Mouse (Mus musculus): ENCODE data around the gene Gsta3. TPM values are rescaled to one million over a fixed set of nuclear protein-coding genes. Genes with fewer than 3 reads are reported as not detected.
"Not testable (repeated sequence)": the region's sequence is repeated elsewhere in the genome, so short reads cannot be mapped to it uniquely, and the experiment has no call there.

The Gsta3 gene
- total and polyA plus RNA-seq, 3 experiments: 0.27 to 1.2 TPM; not detected in 1

GRCm38 (mm10) chr1:21263986-21264385 is 23.6 kb downstream of the Gsta3 start:
- no peak for ATAC-seq (ENCODE audit: extremely low read depth, insufficient number of reproducible peaks, low FRiP score, poor library complexity, severe bottlenecking)
- H3K9me3 ChIP-seq (replicated peaks): no peaks in the 10 kb centered on the region
- 0 out of 2 replicates have a peak, but pooled peaks cover 3% of the 10 kb centered on the region for H3K4me1 ChIP-seq (ENCODE audit: insufficient read depth, low read depth, low read length)
- H3K27me3 ChIP-seq (ENCODE audit: insufficient read depth, low read length): peaks cover 14% of the 10 kb centered on the region
- DNase-seq (ENCODE audit: low spot score): no peak
- H3K4me3 ChIP-seq (ENCODE audit: low read depth, low read length): no peak overlapping the region
- H3K36me3 ChIP-seq (replicated peaks): no peaks in the 10 kb centered on the region
- TF ChIP-seq GATA1 (IDR thresholded peaks at IDR 0.05; ENCODE audit: borderline replicate concordance, low read length) (no peak), POLR2AphosphoS5 (IDR thresholded peaks at IDR 0.05; ENCODE audit: insufficient replicate concordance, low read depth, low read length) (no peak), GATA2 (IDR thresholded peaks at IDR 0.05; ENCODE audit: borderline replicate concordance, low read depth, low read length) (no peak)

GRCm38 (mm10) chr1:21264747-21265146 is 24.4 kb downstream of the Gsta3 start:
- TF ChIP-seq TAL1 (conservative IDR thresholded peaks at IDR 0.05; ENCODE audit: low read depth, low read length): no peak
- TF ChIP-seq CTCF (IDR thresholded peaks at IDR 0.05; ENCODE audit: low read depth, low read length): no peak
- no peak for TF ChIP-seq GATA2 (IDR thresholded peaks at IDR 0.05; ENCODE audit: borderline replicate concordance, low read depth, low read length)
- TF ChIP-seq POLR2AphosphoS5 (IDR thresholded peaks at IDR 0.05; ENCODE audit: insufficient replicate concordance, low read depth, low read length): no peak
- H3K36me3 ChIP-seq (replicated peaks): no peaks in the 10 kb centered on the region
- no peaks in the 10 kb centered on the region for H3K9me3 ChIP-seq (replicated peaks)
- no peak for DNase-seq (ENCODE audit: low spot score)
- H3K4me3 ChIP-seq (ENCODE audit: low read depth, low read length): no peak overlapping the region
- ATAC-seq (ENCODE audit: extremely low read depth, insufficient number of reproducible peaks, low FRiP score, poor library complexity, severe bottlenecking): no peak
- H3K27me3 ChIP-seq (ENCODE audit: insufficient read depth, low read length): peaks cover 16% of the 10 kb centered on the region
- 0 out of 2 replicates have a peak, but pooled peaks cover 3% of the 10 kb centered on the region for H3K4me1 ChIP-seq (ENCODE audit: insufficient read depth, low read depth, low read length)

- TF ChIP-seq TAL1 (conservative IDR thresholded peaks at IDR 0.05; ENCODE audit: low read depth, low read length): no peak
- TF ChIP-seq GATA2 (IDR thresholded peaks at IDR 0.05; ENCODE audit: borderline replicate concordance, low read depth, low read length): no peak
- no peak for TF ChIP-seq GATA1 (IDR thresholded peaks at IDR 0.05; ENCODE audit: borderline replicate concordance, low read length)
- TF ChIP-seq CTCF (IDR thresholded peaks at IDR 0.05; ENCODE audit: low read depth, low read length): no peak
- TF ChIP-seq POLR2AphosphoS5 (IDR thresholded peaks at IDR 0.05; ENCODE audit: insufficient replicate concordance, low read depth, low read length): no peak
- Histone ChIP-seq H3K4me1 (ENCODE audit: insufficient read depth, low read depth, low read length) (peaks cover 11% of the 10 kb centered on the region; the same call in 1 of the 2 replicates), H3K9me3 (replicated peaks) (no peaks in the 10 kb centered on the region), H3K27me3 (ENCODE audit: insufficient read depth, low read length) (peaks cover 22% of the 10 kb centered on the region), H3K36me3 (replicated peaks) (no peaks in the 10 kb centered on the region), H3K4me3 (ENCODE audit: low read depth, low read length) (no peak overlapping the region)
- ATAC-seq (ENCODE audit: extremely low read depth, insufficient number of reproducible peaks, low FRiP score, poor library complexity, severe bottlenecking): no peak
- no peak for DNase-seq (ENCODE audit: low spot score)
Observed at GRCm38 (mm10) chr1:21266766-21267165, 26.4 kb downstream of the Gsta3 start.

GRCm38 (mm10) chr1:21267466-21267865 is 27.1 kb downstream of the Gsta3 start:
- not testable (repeated sequence) for H3K9me3 ChIP-seq (replicated peaks); DNase-seq (ENCODE audit: low spot score); H3K4me3 ChIP-seq (ENCODE audit: low read depth, low read length); H3K36me3 ChIP-seq (replicated peaks); ATAC-seq (ENCODE audit: extremely low read depth, insufficient number of reproducible peaks, low FRiP score, poor library complexity, severe bottlenecking)
- Histone ChIP-seq H3K4me1 (ENCODE audit: insufficient read depth, low read depth, low read length) (peaks cover 15% of the 10 kb centered on the region; the same call in 1 of the 2 replicates), H3K27me3 (ENCODE audit: insufficient read depth, low read length) (peaks cover 18% of the 10 kb centered on the region)

- peak; percentile 37 for ATAC-seq (ENCODE audit: extremely low read depth, insufficient number of reproducible peaks, low FRiP score, poor library complexity, severe bottlenecking)
- peak; percentile 31 for DNase-seq (ENCODE audit: low spot score)
- no peak overlapping the region for H3K4me3 ChIP-seq (ENCODE audit: low read depth, low read length)
Observed at GRCm38 (mm10) chr1:21271343-21272055, 31.1 kb downstream of the Gsta3 start.

GRCm38 (mm10) chr1:21272056-21272431 is 31.7 kb downstream of the Gsta3 start:
- DNase-seq (ENCODE audit: low spot score): no peak
- TF ChIP-seq GATA2 (IDR thresholded peaks at IDR 0.05; ENCODE audit: borderline replicate concordance, low read depth, low read length) (no peak), CTCF (IDR thresholded peaks at IDR 0.05; ENCODE audit: low read depth, low read length) (no peak), GATA1 (IDR thresholded peaks at IDR 0.05; ENCODE audit: borderline replicate concordance, low read length) (no peak), TAL1 (conservative IDR thresholded peaks at IDR 0.05; ENCODE audit: low read depth, low read length) (no peak), POLR2AphosphoS5 (IDR thresholded peaks at IDR 0.05; ENCODE audit: insufficient replicate concordance, low read depth, low read length) (no peak)
- no peak for ATAC-seq (ENCODE audit: extremely low read depth, insufficient number of reproducible peaks, low FRiP score, poor library complexity, severe bottlenecking)
- H3K9me3 ChIP-seq (replicated peaks): no peaks in the 10 kb centered on the region
- H3K27me3 ChIP-seq (ENCODE audit: insufficient read depth, low read length): peaks cover 23% of the 10 kb centered on the region
- H3K36me3 ChIP-seq (replicated peaks): no peaks in the 10 kb centered on the region
- H3K4me3 ChIP-seq (ENCODE audit: low read depth, low read length): no peak overlapping the region
- H3K4me1 ChIP-seq (ENCODE audit: insufficient read depth, low read depth, low read length): peaks cover 19% of the 10 kb centered on the region; the same call in 1 of the 2 replicates

More at GRCm38 (mm10) chr1:21271343-21272055, 31.1 kb downstream of the Gsta3 start:
- peak; percentile 21; the same call in 1 of the 2 replicates for TF ChIP-seq CTCF (IDR thresholded peaks at IDR 0.05; ENCODE audit: low read depth, low read length)
- no peak for TF ChIP-seq POLR2AphosphoS5 (IDR thresholded peaks at IDR 0.05; ENCODE audit: insufficient replicate concordance, low read depth, low read length)
- no peaks in the 10 kb centered on the region for H3K36me3 ChIP-seq (replicated peaks)
- H3K4me1 ChIP-seq (ENCODE audit: insufficient read depth, low read depth, low read length): peaks cover 20% of the 10 kb centered on the region; the same call in 1 of the 2 replicates
- H3K27me3 ChIP-seq (ENCODE audit: insufficient read depth, low read length): peaks cover 23% of the 10 kb centered on the region
- H3K9me3 ChIP-seq (replicated peaks): no peaks in the 10 kb centered on the region
